Mouse (Mus musculus) liver, embryonic 14.5 days (tissue): Measurements from ENCODE around the gene Ccr6.

ENCODE experiments used
- CTCF ChIP-seq: IDR thresholded peaks from 2 replicates; pipeline ENCODE4 v1.5.1; 2016; ENCODE audit warnings: antibody characterized with exemption, low read depth, control low read depth
- EP300 ChIP-seq: IDR thresholded peaks from 2 replicates; pipeline ENCODE4 v1.6.1; 2016; ENCODE audit warnings: antibody characterized with exemption, low read depth

DNA sequence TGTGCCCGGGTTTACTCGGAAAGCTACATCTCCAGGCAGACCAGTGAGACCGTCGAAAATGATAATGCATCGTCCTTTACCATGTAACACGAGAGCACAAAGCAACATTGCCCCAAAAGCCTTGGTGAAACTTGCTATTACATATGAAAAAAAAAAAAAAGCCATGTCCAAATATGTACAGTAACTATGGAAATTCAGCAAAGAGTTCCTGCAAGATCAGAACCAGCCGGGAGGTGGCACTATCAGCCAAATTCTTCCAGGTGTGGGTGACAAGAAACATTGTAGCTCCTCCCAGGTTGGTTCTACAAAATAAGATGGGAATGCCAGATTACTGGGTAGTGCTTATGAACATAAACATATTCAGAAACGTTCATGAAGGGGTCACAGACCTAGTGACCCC lies 21.1 kb downstream of the Ccr6 start:
- TF ChIP-seq CTCF (peak; percentile 21; the same call in 1 of the 2 replicates), EP300 (no peak)
